Mouse (Mus musculus): ENCODE results near the gene Arhgef10l.

Gene Arhgef10l

GRCm38 (mm10) chr4:140700269-140701018 is 34.6 kb upstream of the Arhgef10l start, which contains the start of gene Rcc2:
Gene Rcc2 (plus strand): TSS chr4:140700541.
- CTCF ChIA-PET = interaction anchor here in 3 of 4 experiments (0.6 to 1.4 kb wide), 7 partner anchors 10 to 125 kb away, joined by 3 to 7 read pairs (median 3); no protein-coding TSS in a partner anchor
- POLR2A ChIA-PET = interaction anchor here (0.6 to 4.8 kb wide), 54 partner anchors 8 to 1370 kb away, joined by 3 to 71 read pairs (median 4); partner anchors contain the start of genes Necap2 (in 1 of the 4) and Padi6 (in 1 of the 4)

GRCm38 (mm10) chr4:140699441-140700127 is 33.8 kb upstream of the Arhgef10l start:
- ChIA-PET POLR2A (interaction anchor here (0.6 to 4.8 kb wide), 46 partner anchors 8 to 1371 kb away, joined by 3 to 71 read pairs (median 4); partner anchors contain the start of gene Necap2 (in 1 of the 4)), CTCF (interaction anchor here in 3 of 4 experiments (0.6 to 1.3 kb wide), 5 partner anchors 10 to 125 kb away, joined by 3 to 7 read pairs (median 4); no protein-coding TSS in a partner anchor)

- POLR2A ChIA-PET = interaction anchor here in 3 of 4 experiments (0.6 to 3.4 kb wide), 17 partner anchors 8 to 589 kb away, joined by 3 to 26 read pairs (median 4); no protein-coding TSS in a partner anchor
- CTCF ChIA-PET = interaction anchor here in 3 of 4 experiments (0.6 to 2.4 kb wide), 5 partner anchors 11 to 429 kb away, joined by 3 to 10 read pairs (median 4); no protein-coding TSS in a partner anchor
These were observed 30.1 kb upstream of the Arhgef10l start for GRCm38 (mm10) chr4:140695675-140696585.

- CTCF ChIA-PET = interaction anchor here in 3 of 4 experiments (0.6 to 2.4 kb wide), 7 partner anchors 10 to 430 kb away, joined by 3 to 10 read pairs (median 3); no protein-coding TSS in a partner anchor
- POLR2A ChIA-PET = interaction anchor here in 3 of 4 experiments (0.6 to 3.9 kb wide), 31 partner anchors 8 to 1043 kb away, joined by 3 to 26 read pairs (median 4); no protein-coding TSS in a partner anchor
These were observed 29.3 kb upstream of the Arhgef10l start for GRCm38 (mm10) chr4:140695146-140695545.

- ChIA-PET CTCF (interaction anchor here in 2 of 4 experiments (0.6 to 2.4 kb wide), 5 partner anchors 10 to 347 kb away, joined by 3 to 10 read pairs (median 3); no protein-coding TSS in a partner anchor), POLR2A (interaction anchor here in 3 of 4 experiments (0.6 to 3.9 kb wide), 30 partner anchors 8 to 1043 kb away, joined by 3 to 26 read pairs (median 4); no protein-coding TSS in a partner anchor)
These were observed 28.8 kb upstream of the Arhgef10l start for GRCm38 (mm10) chr4:140694551-140695060.

- POLR2A ChIA-PET = interaction anchor here in 3 of 4 experiments (1.6 to 3.9 kb wide), 5 partner anchors 8 to 18 kb away, joined by 8 to 26 read pairs (median 15); no protein-coding TSS in a partner anchor
- CTCF ChIA-PET = interaction anchor here in 3 of 4 experiments (0.5 to 2.4 kb wide), 4 partner anchors 9 to 39 kb away, joined by 4 to 10 read pairs (median 5); no protein-coding TSS in a partner anchor
These were observed 27.7 kb upstream of the Arhgef10l start for GRCm38 (mm10) chr4:140693513-140693912.

GRCm38 (mm10) chr4:140691481-140691880 is 25.7 kb upstream of the Arhgef10l start:
- CTCF ChIA-PET = interaction anchor here in 1 of 4 experiments (0.6 to 0.7 kb wide), 2 partner anchors 185 to 237 kb away, joined by 3 to 4 read pairs; no protein-coding TSS in a partner anchor
- POLR2A ChIA-PET = interaction anchor here in 2 of 4 experiments (0.6 to 3.9 kb wide), 7 partner anchors 7 to 139 kb away, joined by 3 to 24 read pairs (median 4); partner anchors contain the start of gene Rcc2 (in 1 of the 2)

GRCm38 (mm10) chr4:140689873-140690655 is 24.3 kb upstream of the Arhgef10l start:
- CTCF ChIA-PET = interaction anchor here in 3 of 4 experiments (0.6 to 2.1 kb wide), 11 partner anchors 10 to 1094 kb away, joined by 3 to 11 read pairs (median 3); no protein-coding TSS in a partner anchor
- POLR2A ChIA-PET = interaction anchor here in 3 of 4 experiments (0.6 to 4.8 kb wide), 42 partner anchors 9 to 1371 kb away, joined by 3 to 71 read pairs (median 4); partner anchors contain the start of gene Rcc2 (in 2 of the 3)

GRCm38 (mm10) chr4:140688826-140689425 is 23.1 kb upstream of the Arhgef10l start:
- ChIA-PET CTCF (interaction anchor here in 3 of 4 experiments (0.5 to 2.1 kb wide), 8 partner anchors 9 to 1191 kb away, joined by 3 to 11 read pairs (median 3); no protein-coding TSS in a partner anchor), POLR2A (interaction anchor here in 3 of 4 experiments (0.6 to 4.8 kb wide), 22 partner anchors 10 to 1872 kb away, joined by 3 to 71 read pairs (median 6); partner anchors contain the start of gene Rcc2 (in 2 of the 3))

GRCm38 (mm10) chr4:140688044-140688825 is 22.4 kb upstream of the Arhgef10l start:
- POLR2A ChIA-PET = interaction anchor here in 3 of 4 experiments (0.6 to 4.8 kb wide), 22 partner anchors 9 to 1669 kb away, joined by 3 to 71 read pairs (median 4); partner anchors contain the start of gene Rcc2 (in 2 of the 3)
- CTCF ChIA-PET = interaction anchor here in 3 of 4 experiments (0.5 to 2.1 kb wide), 8 partner anchors 12 to 1191 kb away, joined by 3 to 11 read pairs (median 4); partner anchors contain the start of gene Fam131c (in 1 of the 3)

GRCm38 (mm10) chr4:140684881-140685303 is 19.1 kb upstream of the Arhgef10l start:
- CTCF ChIA-PET = interaction anchor here (0.6 to 2.1 kb wide), 10 partner anchors 8 to 103 kb away, joined by 3 to 12 read pairs (median 4); no protein-coding TSS in a partner anchor
- POLR2A ChIA-PET = interaction anchor here in 3 of 4 experiments (0.6 to 7.2 kb wide), 17 partner anchors 9 to 86 kb away, joined by 3 to 61 read pairs (median 5); partner anchors contain the start of gene Rcc2 (in 1 of the 3)

GRCm38 (mm10) chr4:140684141-140684871 is 18.5 kb upstream of the Arhgef10l start:
- ChIA-PET POLR2A (interaction anchor here in 3 of 4 experiments (0.6 to 7.2 kb wide), 25 partner anchors 8 to 927 kb away, joined by 3 to 61 read pairs (median 5); partner anchors contain the start of gene Rcc2 (in 2 of the 3)), CTCF (interaction anchor here (0.6 to 2.1 kb wide), 20 partner anchors 9 to 1086 kb away, joined by 3 to 12 read pairs (median 4); no protein-coding TSS in a partner anchor)

GRCm38 (mm10) chr4:140683608-140684007 is 17.8 kb upstream of the Arhgef10l start:
- POLR2A ChIA-PET = interaction anchor here in 3 of 4 experiments (0.6 to 7.2 kb wide), 23 partner anchors 8 to 927 kb away, joined by 3 to 61 read pairs (median 4); partner anchors contain the start of gene Rcc2 (in 2 of the 3)

More at GRCm38 (mm10) chr4:140683608-140684007, 17.8 kb upstream of the Arhgef10l start:
- CTCF ChIA-PET = interaction anchor here (0.6 to 2.1 kb wide), 13 partner anchors 9 to 1001 kb away, joined by 3 to 12 read pairs (median 4); no protein-coding TSS in a partner anchor
